Mouse (Mus musculus) thymus, adult 2 months (tissue): Measurements from ENCODE around the gene Polr3b.

ENCODE experiments used
- CTCF ChIP-seq: fragments of 200-500 bp; IDR thresholded peaks from 2 replicates; pipeline ENCODE4 v1.5.1; 2012; ENCODE audit warnings: mild to moderate bottlenecking, control low read depth, low read length, moderate library complexity, borderline replicate concordance; ENCODE audit not compliant: control insufficient read depth, poor library complexity, insufficient read depth; ENCODE audit errors: extremely low read depth
- POLR2A ChIP-seq: fragments of 200-500 bp; IDR thresholded peaks from 2 replicates; pipeline ENCODE4 v1.6.1; 2012; ENCODE audit warnings: mild to moderate bottlenecking, low read length, control low read depth, moderate library complexity; ENCODE audit not compliant: control insufficient read depth, poor library complexity, insufficient read depth; ENCODE audit errors: extremely low read depth

GRCm38 (mm10) chr10:84710827-84711226, 88.7 kb downstream of the Polr3b start:
- TF ChIP-seq POLR2A (no peak), CTCF (no peak)
